Mouse (Mus musculus) CH12.LX (cell line): ENCODE results near the gene Dlx3.

Source experiments
- CTCF ChIP-seq, 2 experiments: IDR thresholded peaks in 1 of 2; conservative IDR thresholded peaks in 1 of 2; 2 replicates each; pipeline ENCODE4 v1.5.1; 2011 to 2012; ENCODE audit warnings: low read depth in 2 of 2, low read length in 2 of 2, improper control_type of control experiment in 1 of 2, inconsistent platforms in 1 of 2, mild to moderate bottlenecking in 1 of 2, moderate library complexity in 1 of 2
- JUND ChIP-seq: conservative IDR thresholded peaks from 2 replicates; pipeline ENCODE4 v1.6.1; 2011; ENCODE audit warnings: low read depth, low read length, improper control_type of control experiment
- MAFK ChIP-seq: IDR thresholded peaks from 2 replicates; pipeline ENCODE4 v1.6.1; 2011; ENCODE audit warnings: low read length, improper control_type of control experiment; ENCODE audit not compliant: insufficient replicate concordance
- POLR2A ChIP-seq: IDR thresholded peaks from 2 replicates; pipeline ENCODE4 v1.6.1; 2011; ENCODE audit warnings: low read depth, mild to moderate bottlenecking, improper control_type of control experiment, low read length
- POLR2AphosphoS2 ChIP-seq: IDR thresholded peaks from 2 replicates; pipeline ENCODE4 v1.6.1; 2011; ENCODE audit warnings: low read depth, low read length, improper control_type of control experiment

DNA sequence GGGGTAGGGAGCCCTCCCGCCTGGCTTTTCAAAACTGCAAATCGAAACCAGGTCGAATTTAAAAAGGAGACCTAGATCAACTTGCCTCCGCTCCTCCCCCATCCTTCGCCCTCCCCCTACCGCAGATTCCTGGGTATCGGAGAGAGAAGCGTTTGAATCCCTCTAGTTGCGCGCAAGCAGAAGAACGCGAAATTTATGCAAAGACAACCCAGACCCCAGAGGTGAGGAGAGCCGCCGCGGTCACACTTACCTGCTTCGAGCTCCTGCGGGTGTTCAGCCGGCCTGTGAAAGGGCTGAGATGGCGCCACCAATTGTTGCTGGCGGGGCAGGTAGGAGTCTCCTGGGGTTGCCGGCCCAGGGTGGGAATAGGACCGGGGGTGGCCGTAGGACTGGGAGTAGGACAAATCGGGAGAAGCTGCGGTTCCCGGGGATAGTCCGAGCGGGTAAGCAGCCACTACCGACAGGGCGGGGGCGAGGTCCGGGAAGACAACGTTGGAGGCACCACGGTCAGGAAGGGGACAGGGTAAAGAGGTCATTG lies 25.1 kb downstream of the Dlx3 start:
- TF ChIP-seq POLR2A, result no peak
- no peak for TF ChIP-seq POLR2AphosphoS2
- TF ChIP-seq JUND, result no peak
- no peak for TF ChIP-seq CTCF (conservative IDR thresholded peaks at IDR 0.05 in 1 of 2, IDR thresholded peaks at IDR 0.05 in 1 of 2; ENCODE audit: low read depth in 2 of 2, low read length in 2 of 2)
- no peak for TF ChIP-seq MAFK
